Mouse (Mus musculus) kidney, postnatal 0 days (tissue): ENCODE measurements around the gene Pfkfb2. TPM values are rescaled to one million over a fixed set of nuclear protein-coding genes. Genes with fewer than 3 reads are reported as not detected.
A peak's percentile ranks its signal among the peaks of the same experiment; 100 is the strongest.

Experiments
- ATAC-seq: fragments of 200-750 bp; cut with Nextera tagmentation; replicated peaks from 2 replicates; pipeline ENCODE4 v1.8.0; 2017; ENCODE audit warnings: low read depth, moderate number of reproducible peaks, moderate TSS enrichment, moderate library complexity; ENCODE audit not compliant: low FRiP score
- DNase-seq: peaks from one replicate; pipeline ENCODE4 v3.0.0-alpha.2; 2016; ENCODE audit warnings: low spot score
- H3K27ac ChIP-seq: fragments of 300-500 bp; sonication (generic); 2 replicates; pipeline ENCODE4 v1.5.1; 2014; ENCODE audit warnings: mild to moderate bottlenecking
- H3K27me3 ChIP-seq: fragments of 300-500 bp; sonication (generic); 2 replicates; pipeline ENCODE4 v1.6.1; 2014; ENCODE audit warnings: low read length, mixed read lengths; ENCODE audit not compliant: insufficient read depth
- H3K36me3 ChIP-seq: fragments of 300-500 bp; sonication (generic); 2 replicates; pipeline ENCODE4 v1.6.1; 2014; ENCODE audit warnings: low read length, mixed read lengths; ENCODE audit not compliant: insufficient read depth
- H3K4me1 ChIP-seq: fragments of 300-500 bp; sonication (generic); replicated peaks from 2 replicates; pipeline ENCODE4 v1.6.1; 2014; ENCODE audit warnings: antibody characterized with exemption, low read length, mixed read lengths; ENCODE audit not compliant: insufficient read depth
- H3K4me2 ChIP-seq: fragments of 300-500 bp; sonication (generic); 2 replicates; pipeline ENCODE4 v1.6.1; 2014; ENCODE audit warnings: mild to moderate bottlenecking, low read length, moderate library complexity, mixed read lengths
- H3K4me3 ChIP-seq: fragments of 300-500 bp; sonication (generic); replicated peaks from 2 replicates; pipeline ENCODE4 v1.5.1; 2014; ENCODE audit warnings: low read depth, low read length
- H3K9ac ChIP-seq: fragments of 300-500 bp; sonication (generic); 2 replicates; pipeline ENCODE4 v1.6.1; 2014; ENCODE audit warnings: low read depth, low read length
- H3K9me3 ChIP-seq: fragments of 300-500 bp; sonication (generic); replicated peaks from 2 replicates; pipeline ENCODE4 v1.6.1; 2016; ENCODE audit warnings: low read length, inconsistent platforms, mixed read lengths
- CTCF ChIP-seq: IDR thresholded peaks from 2 replicates; pipeline ENCODE4 v1.5.1; 2016; ENCODE audit warnings: antibody characterized with exemption, low read depth, mild to moderate bottlenecking, moderate library complexity
- WGBS: fragments of 180-500 bp; shearing (Covaris S2); extraction: QIAGEN DNeasy Blood & Tissue Kit; methylation state at CpG from one replicate; pipeline ENCODE4 v1.1.7; 2014; 5-methylcytosine and 5-hydroxymethylcytosine counted together
- polyA plus RNA-seq: library from polyadenylated mRNA; unstranded; fragments of >200 nt; fragmentation: Nextera tagmentation; extraction: Ambion mirVana; gene quantifications from 2 replicates; pipeline ENCODE4 v1.2.1, GENCODE M21; 2015

The Pfkfb2 gene
- polyA plus RNA-seq, 1 experiment from 2014 or later = 7.3 TPM

DNA sequence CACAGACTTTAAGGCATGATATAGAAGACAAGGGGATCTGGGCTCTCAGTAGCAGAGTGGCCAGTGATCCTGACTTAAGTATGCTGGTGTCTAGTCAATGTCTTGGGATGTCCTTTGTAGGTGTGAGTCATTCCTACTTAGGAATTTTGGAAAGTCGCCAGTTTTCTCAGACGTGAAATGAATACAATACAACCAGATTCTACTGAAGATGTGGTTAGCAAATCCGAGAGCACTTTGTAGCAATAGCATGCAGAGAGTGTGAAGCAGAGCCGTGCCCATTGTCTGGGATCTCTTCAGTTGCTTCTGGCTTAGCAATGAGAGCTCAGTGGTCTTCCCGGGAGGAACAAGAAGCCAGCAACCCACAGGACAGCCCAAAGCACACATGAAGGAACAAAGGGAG, 5.4 kb upstream of the Pfkfb2 start:
- H3K9ac ChIP-seq = no peak overlapping the region
- DNase-seq (no peak), ATAC-seq (no peak)
- WGBS = 52% methylated on average over 5 of the region's 5 CpGs
- H3K4me2 ChIP-seq = peak overlapping the region; percentile 28; the same call in 1 of the 2 replicates
- no peaks in the 10 kb centered on the region for H3K27me3 ChIP-seq
- no peak for TF ChIP-seq CTCF
- no peak overlapping the region for H3K4me3 ChIP-seq
- H3K27ac ChIP-seq = peak overlapping the region; percentile 82
- H3K9me3 ChIP-seq = no peaks in the 10 kb centered on the region
- no peaks in the 10 kb centered on the region for H3K36me3 ChIP-seq
- H3K4me1 ChIP-seq = 0 out of 2 replicates have a peak, but pooled peaks cover 7% of the 10 kb centered on the region

DNA sequence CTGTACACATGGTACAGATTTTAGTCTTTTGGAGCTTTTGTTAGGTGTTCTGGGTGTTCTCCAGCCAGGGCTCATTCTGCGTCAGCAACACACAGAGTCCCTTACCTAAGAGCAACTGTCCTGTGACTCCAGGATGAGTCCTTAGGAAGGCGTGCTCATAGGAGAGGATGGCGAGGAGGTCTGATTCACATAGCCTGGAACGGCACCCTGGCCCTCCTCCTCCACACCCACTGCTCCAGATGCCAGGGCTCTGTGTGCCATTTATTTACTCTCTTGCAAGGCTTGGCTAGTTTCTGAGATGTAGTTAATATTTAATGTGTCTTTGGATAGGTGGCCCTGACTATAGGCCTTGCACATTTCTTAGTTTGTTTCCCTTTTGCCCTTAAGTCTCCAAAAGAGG, 4.6 kb upstream of the Pfkfb2 start:
- H3K36me3 ChIP-seq = no peaks in the 10 kb centered on the region
- H3K4me3 ChIP-seq = no peak overlapping the region
- WGBS = 39% methylated on average over 4 of the region's 4 CpGs
- H3K9me3 ChIP-seq = no peaks in the 10 kb centered on the region
- peak overlapping the region; percentile 47 for H3K4me2 ChIP-seq
- TF ChIP-seq CTCF = no peak
- no peaks in the 10 kb centered on the region for H3K27me3 ChIP-seq
- H3K27ac ChIP-seq = peak overlapping the region; percentile 82
- peak; percentile 68 for ATAC-seq
- 0 out of 2 replicates have a peak, but pooled peaks cover 7% of the 10 kb centered on the region for H3K4me1 ChIP-seq
- peak overlapping the region; percentile 9; the same call in 1 of the 2 replicates for H3K9ac ChIP-seq
- peak; percentile 65 for DNase-seq

DNA sequence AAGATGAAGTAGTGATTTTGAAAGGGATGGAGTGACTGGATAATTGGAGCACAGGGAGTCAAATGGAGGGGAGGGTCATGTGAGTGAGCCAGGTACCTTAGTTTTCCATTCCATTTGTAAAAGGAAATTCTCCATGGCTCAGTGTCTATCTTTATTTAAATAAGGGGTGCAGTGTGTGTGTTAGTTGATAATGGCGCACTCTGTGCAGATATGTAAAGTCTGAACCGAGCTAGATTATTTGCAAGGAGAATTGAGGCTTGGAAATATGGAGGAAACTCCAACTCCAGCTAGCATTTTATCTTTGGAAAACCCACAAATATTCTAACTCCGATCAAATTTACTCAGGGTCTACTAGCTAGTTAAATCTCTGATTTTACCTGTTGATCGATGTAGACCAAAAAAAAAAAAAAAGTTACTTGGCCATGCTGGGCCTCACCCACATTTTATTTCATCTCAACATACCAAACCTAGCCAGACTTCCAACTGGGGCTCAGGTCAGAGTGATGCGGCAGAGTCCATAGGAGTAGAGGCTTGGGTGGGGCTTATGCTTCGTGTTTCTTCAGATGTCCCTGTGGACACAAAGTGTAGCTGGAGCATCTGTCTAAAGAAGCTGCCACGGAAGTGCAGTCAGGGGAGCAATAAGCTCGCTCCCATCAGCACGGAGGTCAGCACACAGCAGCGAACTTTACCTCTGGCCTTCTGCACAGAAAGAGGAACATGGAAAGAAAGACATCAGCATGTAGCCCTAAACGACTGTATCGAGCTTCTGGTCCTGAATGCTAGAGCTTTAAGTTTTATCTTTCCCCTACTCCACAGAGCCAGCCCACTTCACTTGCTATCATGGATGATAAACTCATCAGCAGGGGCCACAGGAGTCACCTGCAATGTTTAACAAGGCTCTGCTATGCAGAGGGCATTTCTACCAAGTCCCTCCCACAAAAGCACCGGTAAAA, 3.9 kb upstream of the Pfkfb2 start:
- no peaks in the 10 kb centered on the region for H3K9me3 ChIP-seq
- no peak overlapping the region for H3K9ac ChIP-seq

DNA sequence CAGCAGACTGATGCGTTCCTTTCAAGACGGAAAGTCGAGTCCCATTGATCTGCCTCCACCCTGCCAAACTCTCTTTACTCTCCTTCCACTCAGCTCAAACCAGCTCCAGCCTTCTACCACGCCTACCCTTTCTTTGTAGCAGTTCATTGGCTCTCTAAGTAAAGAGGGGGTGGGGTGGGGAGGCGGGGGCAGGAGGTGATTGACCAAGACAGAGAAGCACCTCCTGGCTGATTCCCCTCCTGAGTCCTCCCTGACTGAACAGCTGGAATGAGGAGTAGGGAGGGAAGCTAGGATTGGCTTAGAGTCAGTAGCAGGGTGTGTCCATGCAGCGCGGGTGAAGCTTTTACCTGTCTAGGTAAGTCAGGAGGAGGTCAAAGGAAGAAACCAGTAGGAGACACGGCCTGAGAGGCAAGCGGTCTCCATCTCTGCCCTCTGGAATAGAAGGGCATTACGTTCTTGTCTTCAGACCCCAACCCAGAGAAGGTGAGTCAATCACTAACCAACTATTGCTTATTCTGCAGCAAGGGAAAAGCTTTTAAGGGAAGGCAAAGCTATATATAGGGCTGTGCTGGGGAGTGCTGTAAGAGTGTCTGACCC, 2.8 kb upstream of the Pfkfb2 start, which contains the start of gene AA986860:
Gene AA986860, plus strand, starts transcription at position 236 of the 597 bp plus-strand sequence.
- peak within 1 kb of the TSS; percentile 47 for H3K4me2 ChIP-seq
- 9% methylated on average over 10 of the region's 10 CpGs for WGBS
- no peak for TF ChIP-seq CTCF
- H3K4me1 ChIP-seq = 0 out of 2 replicates have a peak, but pooled peaks cover 7% of the 10 kb centered on the region
- H3K27ac ChIP-seq = peak within 1 kb of the TSS; percentile 82
- DNase-seq (peak; percentile 77), ATAC-seq (peak; percentile 94)
- no peaks in the 10 kb centered on the region for H3K9me3 ChIP-seq
- no peak within 1 kb of the TSS for H3K9ac ChIP-seq
- H3K27me3 ChIP-seq = no peaks in the 10 kb centered on the region
- H3K36me3 ChIP-seq = no peaks in the 10 kb centered on the region
- peak within 1 kb of the TSS; percentile 29 for H3K4me3 ChIP-seq

More for the DNA sequence above, 3.9 kb upstream of the Pfkfb2 start:
- Histone ChIP-seq H3K36me3 (no peaks in the 10 kb centered on the region), H3K4me3 (peak overlapping the region; percentile 29; the same call in 1 of the 2 replicates), H3K4me2 (peak overlapping the region; percentile 47), H3K27me3 (no peaks in the 10 kb centered on the region), H3K4me1 (0 out of 2 replicates have a peak, but pooled peaks cover 7% of the 10 kb centered on the region), H3K27ac (peak overlapping the region; percentile 82)
- no peak for TF ChIP-seq CTCF
- no peak for DNase-seq
- ATAC-seq = no peak
- WGBS = 69% methylated on average over 13 of the region's 13 CpGs

DNA sequence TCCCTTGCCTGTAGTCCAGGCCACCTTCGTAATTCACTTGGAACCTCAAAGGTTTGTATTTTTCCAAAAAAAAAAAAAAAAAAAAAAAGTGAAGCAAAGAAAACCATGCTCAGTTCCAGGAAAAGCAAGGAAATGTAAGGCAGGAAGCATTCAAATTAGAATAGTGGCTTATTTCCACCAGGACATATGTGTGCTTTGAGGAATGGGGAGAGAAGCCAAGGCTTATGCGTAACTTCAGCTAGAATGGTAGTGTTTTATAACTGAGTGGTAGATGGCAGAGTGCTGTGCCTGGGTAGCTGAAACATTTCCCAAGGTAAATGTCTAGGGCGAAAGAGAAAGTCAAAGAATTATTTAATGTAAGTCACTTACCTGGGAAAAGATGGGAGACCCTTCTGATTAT, 345 bp downstream of the Pfkfb2 start:
- no peak overlapping the region for H3K27ac ChIP-seq
- H3K27me3 ChIP-seq = no peaks in the 10 kb centered on the region
- no peak overlapping the region for H3K4me2 ChIP-seq
- 88% methylated on average over 3 of the region's 3 CpGs for WGBS
- ATAC-seq (no peak), DNase-seq (no peak)
- H3K9ac ChIP-seq = no peak overlapping the region
- H3K4me1 ChIP-seq = no peaks in the 10 kb centered on the region
- no peaks in the 10 kb centered on the region for H3K36me3 ChIP-seq
- no peak overlapping the region for H3K4me3 ChIP-seq
- H3K9me3 ChIP-seq = no peaks in the 10 kb centered on the region
- TF ChIP-seq CTCF = no peak

DNA sequence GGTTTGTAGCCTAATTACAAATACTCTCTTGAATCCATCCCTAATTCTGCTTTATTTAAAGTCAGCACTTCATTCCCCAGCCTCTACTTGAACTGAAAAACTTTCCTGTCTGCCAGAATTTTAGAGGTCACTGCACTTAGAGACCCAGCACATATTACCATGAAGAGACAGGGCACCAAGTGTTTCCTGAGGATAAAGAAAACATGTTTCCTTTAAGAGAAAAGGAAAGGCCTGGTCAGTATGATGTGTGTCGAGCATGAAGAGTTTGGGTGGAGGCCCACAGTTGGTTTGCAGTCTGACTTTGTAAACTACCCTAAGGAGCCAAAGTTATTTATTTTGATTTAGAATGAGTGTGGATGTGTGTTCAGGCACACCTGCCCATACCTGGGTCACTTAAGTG, 983 bp downstream of the Pfkfb2 start:
- Histone ChIP-seq H3K27ac (no peak overlapping the region), H3K4me2 (no peak overlapping the region), H3K27me3 (no peaks in the 10 kb centered on the region), H3K36me3 (no peaks in the 10 kb centered on the region), H3K9ac (no peak overlapping the region), H3K9me3 (no peaks in the 10 kb centered on the region), H3K4me3 (no peak overlapping the region), H3K4me1 (no peaks in the 10 kb centered on the region)
- DNase-seq (no peak), ATAC-seq (no peak)
- no peak for TF ChIP-seq CTCF
- WGBS = 49% methylated on average over 1 of the region's 1 CpGs
